Mouse (Mus musculus): ENCODE results near the gene Nr1h2. TPM values are rescaled to one million over a fixed set of nuclear protein-coding genes. Genes with fewer than 3 reads are reported as not detected.

The Nr1h2 gene
- polyA plus RNA-seq, 1 experiment from 2014 or later = 57.8 TPM

GRCm38 (mm10) chr7:44585606-44586005, 31.9 kb upstream of the Nr1h2 start:
- Histone ChIP-seq H3K27me3 (ENCODE audit: control insufficient read depth, insufficient read depth, low read length) (peaks cover 65% of the 10 kb centered on the region), H3K4me1 (ENCODE audit: control insufficient read depth in 2 of 2, insufficient read depth in 2 of 2, low read length in 2 of 2) (peaks cover 6 to 14% of the 10 kb centered on the region in 2 experiments; a peak in 3 of 4 replicates), H3K36me3 (ENCODE audit: control insufficient read depth, insufficient read depth, low read length) (no peaks in the 10 kb centered on the region), H3K9me3 (ENCODE audit: control insufficient read depth, low read length) (no peaks in the 10 kb centered on the region), H3K4me3 (ENCODE audit: control insufficient read depth in 1 of 2, insufficient read depth in 1 of 2, low read depth in 1 of 2, low read length in 2 of 2) (no peak overlapping the region), H3K9ac (ENCODE audit: low read length) (no peak overlapping the region), H3K27ac (replicated peaks in 1 of 2; ENCODE audit: control insufficient read depth in 1 of 2, insufficient read depth in 1 of 2, low read depth in 2 of 2, low read length in 2 of 2) (no peak overlapping the region), H3K4me2 (ENCODE audit: low read length) (no peak overlapping the region)
- ATAC-seq (ENCODE audit: insufficient number of reproducible peaks, insufficient read depth, low FRiP score, low read depth) = no peak
- 79% methylated on average over 6 of the region's 6 CpGs for WGBS

GRCm38 (mm10) chr7:44584921-44585320, 31.2 kb upstream of the Nr1h2 start:
- Histone ChIP-seq H3K9ac (ENCODE audit: low read length) (no peak overlapping the region), H3K27me3 (ENCODE audit: control insufficient read depth, insufficient read depth, low read length) (peaks cover 58% of the 10 kb centered on the region), H3K27ac (replicated peaks in 1 of 2; ENCODE audit: control insufficient read depth in 1 of 2, insufficient read depth in 1 of 2, low read depth in 2 of 2, low read length in 2 of 2) (no peak overlapping the region), H3K4me2 (ENCODE audit: low read length) (no peak overlapping the region), H3K9me3 (ENCODE audit: control insufficient read depth, low read length) (no peaks in the 10 kb centered on the region), H3K4me3 (ENCODE audit: control insufficient read depth in 1 of 2, insufficient read depth in 1 of 2, low read depth in 1 of 2, low read length in 2 of 2) (no peak overlapping the region), H3K4me1 (ENCODE audit: control insufficient read depth in 2 of 2, insufficient read depth in 2 of 2, low read length in 2 of 2) (peaks cover 4 to 14% of the 10 kb centered on the region in 2 experiments; a peak in 3 of 4 replicates), H3K36me3 (ENCODE audit: control insufficient read depth, insufficient read depth, low read length) (no peaks in the 10 kb centered on the region)
- WGBS = 74% methylated on average over 6 of the region's 6 CpGs
- ATAC-seq (ENCODE audit: insufficient number of reproducible peaks, insufficient read depth, low FRiP score, low read depth) = no peak

GRCm38 (mm10) chr7:44584265-44584804, 30.6 kb upstream of the Nr1h2 start:
- Histone ChIP-seq H3K27me3 (ENCODE audit: control insufficient read depth, insufficient read depth, low read length) (peaks cover 52% of the 10 kb centered on the region), H3K4me1 (ENCODE audit: control insufficient read depth in 2 of 2, insufficient read depth in 2 of 2, low read length in 2 of 2) (peaks cover 4 to 13% of the 10 kb centered on the region in 2 experiments; a peak in 3 of 4 replicates), H3K9me3 (ENCODE audit: control insufficient read depth, low read length) (no peaks in the 10 kb centered on the region), H3K4me3 (ENCODE audit: control insufficient read depth in 1 of 2, insufficient read depth in 1 of 2, low read depth in 1 of 2, low read length in 2 of 2) (no peak overlapping the region), H3K4me2 (ENCODE audit: low read length) (no peak overlapping the region), H3K36me3 (ENCODE audit: control insufficient read depth, insufficient read depth, low read length) (no peaks in the 10 kb centered on the region), H3K9ac (ENCODE audit: low read length) (no peak overlapping the region), H3K27ac (replicated peaks in 1 of 2; ENCODE audit: control insufficient read depth in 1 of 2, insufficient read depth in 1 of 2, low read depth in 2 of 2, low read length in 2 of 2) (no peak overlapping the region)
- 65% methylated on average over 4 of the region's 4 CpGs for WGBS
- no peak for ATAC-seq (ENCODE audit: insufficient number of reproducible peaks, insufficient read depth, low FRiP score, low read depth)

- Histone ChIP-seq H3K27me3 (ENCODE audit: control insufficient read depth, insufficient read depth, low read length) (peaks cover 40% of the 10 kb centered on the region), H3K27ac (replicated peaks in 1 of 2; ENCODE audit: control insufficient read depth in 1 of 2, insufficient read depth in 1 of 2, low read depth in 2 of 2, low read length in 2 of 2) (no peak overlapping the region), H3K4me1 (ENCODE audit: control insufficient read depth in 2 of 2, insufficient read depth in 2 of 2, low read length in 2 of 2) (peaks cover 4% of the 10 kb centered on the region in 2 experiments; a peak in 1 of 4 replicates), H3K9me3 (ENCODE audit: control insufficient read depth, low read length) (peaks cover 3% of the 10 kb centered on the region; the same call in 1 of the 2 replicates), H3K9ac (ENCODE audit: low read length) (no peak overlapping the region), H3K4me2 (ENCODE audit: low read length) (no peak overlapping the region), H3K4me3 (ENCODE audit: control insufficient read depth in 1 of 2, insufficient read depth in 1 of 2, low read depth in 1 of 2, low read length in 2 of 2) (no peak overlapping the region), H3K36me3 (ENCODE audit: control insufficient read depth, insufficient read depth, low read length) (no peaks in the 10 kb centered on the region)
- ATAC-seq (ENCODE audit: insufficient number of reproducible peaks, insufficient read depth, low FRiP score, low read depth) = no peak
- WGBS = 68% methylated on average over 1 of the region's 1 CpGs
These were observed 29.4 kb upstream of the Nr1h2 start for GRCm38 (mm10) chr7:44583146-44583545.

- H3K36me3 ChIP-seq (ENCODE audit: control insufficient read depth, insufficient read depth, low read length) = no peaks in the 10 kb centered on the region
- peaks cover 36% of the 10 kb centered on the region for H3K27me3 ChIP-seq (ENCODE audit: control insufficient read depth, insufficient read depth, low read length)
- H3K4me3 ChIP-seq (ENCODE audit: control insufficient read depth in 1 of 2, insufficient read depth in 1 of 2, low read depth in 1 of 2, low read length in 2 of 2) = no peak overlapping the region
- no peak overlapping the region for H3K4me2 ChIP-seq (ENCODE audit: low read length)
- H3K9ac ChIP-seq (ENCODE audit: low read length) = no peak overlapping the region
- H3K27ac ChIP-seq (replicated peaks in 1 of 2; ENCODE audit: control insufficient read depth in 1 of 2, insufficient read depth in 1 of 2, low read depth in 2 of 2, low read length in 2 of 2) = no peak overlapping the region
- no peak for ATAC-seq (ENCODE audit: insufficient number of reproducible peaks, insufficient read depth, low FRiP score, low read depth)
- peaks cover 4% of the 10 kb centered on the region in 2 experiments; a peak in 1 of 4 replicates for H3K4me1 ChIP-seq (ENCODE audit: control insufficient read depth in 2 of 2, insufficient read depth in 2 of 2, low read length in 2 of 2)
- H3K9me3 ChIP-seq (ENCODE audit: control insufficient read depth, low read length) = peaks cover 3% of the 10 kb centered on the region; the same call in 1 of the 2 replicates
- 53% methylated on average over 5 of the region's 5 CpGs for WGBS
These were observed 29.0 kb upstream of the Nr1h2 start for GRCm38 (mm10) chr7:44582709-44583108.

GRCm38 (mm10) chr7:44581637-44582036, 27.9 kb upstream of the Nr1h2 start:
- no peak overlapping the region for H3K9ac ChIP-seq (ENCODE audit: low read length)
- peaks cover 25% of the 10 kb centered on the region for H3K27me3 ChIP-seq (ENCODE audit: control insufficient read depth, insufficient read depth, low read length)
- H3K27ac ChIP-seq (replicated peaks in 1 of 2; ENCODE audit: control insufficient read depth in 1 of 2, insufficient read depth in 1 of 2, low read depth in 2 of 2, low read length in 2 of 2) = no peak overlapping the region
- peaks cover 0 to 4% of the 10 kb centered on the region in 2 experiments; a peak in 1 of 4 replicates for H3K4me1 ChIP-seq (ENCODE audit: control insufficient read depth in 2 of 2, insufficient read depth in 2 of 2, low read length in 2 of 2)
- no peaks in the 10 kb centered on the region for H3K36me3 ChIP-seq (ENCODE audit: control insufficient read depth, insufficient read depth, low read length)
- H3K4me3 ChIP-seq (ENCODE audit: control insufficient read depth in 1 of 2, insufficient read depth in 1 of 2, low read depth in 1 of 2, low read length in 2 of 2) = no peak overlapping the region
- H3K9me3 ChIP-seq (ENCODE audit: control insufficient read depth, low read length) = peaks cover 3% of the 10 kb centered on the region; the same call in 1 of the 2 replicates
- no peak for ATAC-seq (ENCODE audit: insufficient number of reproducible peaks, insufficient read depth, low FRiP score, low read depth)
- no peak overlapping the region for H3K4me2 ChIP-seq (ENCODE audit: low read length)
- WGBS = 52% methylated on average over 6 of the region's 6 CpGs

- Histone ChIP-seq H3K4me2 (ENCODE audit: low read length) (no peak overlapping the region), H3K36me3 (ENCODE audit: control insufficient read depth, insufficient read depth, low read length) (no peaks in the 10 kb centered on the region), H3K9me3 (ENCODE audit: control insufficient read depth, low read length) (peaks cover 3% of the 10 kb centered on the region; the same call in 1 of the 2 replicates), H3K9ac (ENCODE audit: low read length) (no peak overlapping the region), H3K27ac (replicated peaks in 1 of 2; ENCODE audit: control insufficient read depth in 1 of 2, insufficient read depth in 1 of 2, low read depth in 2 of 2, low read length in 2 of 2) (no peak overlapping the region), H3K4me3 (ENCODE audit: control insufficient read depth in 1 of 2, insufficient read depth in 1 of 2, low read depth in 1 of 2, low read length in 2 of 2) (no peak overlapping the region), H3K27me3 (ENCODE audit: control insufficient read depth, insufficient read depth, low read length) (0 out of 2 replicates have a peak, but pooled peaks cover 4% of the 10 kb centered on the region), H3K4me1 (ENCODE audit: control insufficient read depth in 2 of 2, insufficient read depth in 2 of 2, low read length in 2 of 2) (no peaks in the 10 kb centered on the region)
- 48% methylated on average over 5 of the region's 5 CpGs for WGBS
- ATAC-seq (ENCODE audit: insufficient number of reproducible peaks, insufficient read depth, low FRiP score, low read depth) = no peak
These were observed 22.6 kb upstream of the Nr1h2 start for GRCm38 (mm10) chr7:44576333-44576844.
